Mouse (Mus musculus) liver, embryonic 13.5 days (tissue): ENCODE data around the gene Gm8773. TPM values are rescaled to one million over a fixed set of nuclear protein-coding genes. Genes with fewer than 3 reads are reported as not detected.

Experiments
- ATAC-seq: fragments of 200-750 bp; cut with Nextera tagmentation; 2 replicates; pipeline ENCODE4 v1.8.0; 2017; ENCODE audit warnings: low read depth, mild to moderate bottlenecking, moderate number of reproducible peaks, moderate library complexity
- DNase-seq: peaks from one replicate; pipeline ENCODE4 v3.0.0; 2022
- H3K27ac ChIP-seq: fragments of 300-500 bp; sonication (generic); 2 replicates; pipeline ENCODE4 v1.5.1; 2015; ENCODE audit warnings: moderate library complexity, mild to moderate bottlenecking, inconsistent platforms
- H3K27me3 ChIP-seq: fragments of 300-500 bp; sonication (generic); 2 replicates; pipeline ENCODE4 v1.6.1; 2015; ENCODE audit warnings: mild to moderate bottlenecking, inconsistent platforms
- H3K36me3 ChIP-seq: fragments of 300-500 bp; sonication (generic); 2 replicates; pipeline ENCODE4 v1.6.1; 2015; ENCODE audit warnings: mild to moderate bottlenecking, inconsistent platforms
- H3K4me1 ChIP-seq: fragments of 300-500 bp; sonication (generic); replicated peaks from 2 replicates; pipeline ENCODE4 v1.6.1; 2015; ENCODE audit warnings: inconsistent platforms
- H3K4me2 ChIP-seq: fragments of 300-500 bp; sonication (generic); 2 replicates; pipeline ENCODE4 v1.6.1; 2015; ENCODE audit warnings: inconsistent platforms, mild to moderate bottlenecking, moderate library complexity
- H3K4me3 ChIP-seq: fragments of 300-500 bp; sonication (generic); replicated peaks from 2 replicates; pipeline ENCODE4 v1.5.1; 2015; ENCODE audit warnings: mild to moderate bottlenecking, inconsistent platforms
- H3K9ac ChIP-seq: fragments of 300-500 bp; sonication (generic); 2 replicates; pipeline ENCODE4 v1.6.1; 2015; ENCODE audit warnings: mild to moderate bottlenecking, inconsistent platforms
- H3K9me3 ChIP-seq: fragments of 300-500 bp; sonication (generic); replicated peaks from 2 replicates; pipeline ENCODE4 v1.6.1; 2016; ENCODE audit warnings: inconsistent platforms
- WGBS: fragments of 180-500 bp; shearing (Covaris S2); methylation state at CpG from one replicate; pipeline ENCODE4 v1.1.7; 2015; ENCODE audit not compliant: insufficient replicate concordance; 5-methylcytosine and 5-hydroxymethylcytosine counted together
- polyA plus RNA-seq: library from polyadenylated mRNA; unstranded; fragments of >200 nt; fragmentation: Nextera tagmentation; extraction: Ambion mirVana; gene quantifications from 2 replicates; pipeline ENCODE4 v1.2.1, GENCODE M21; 2015

The Gm8773 gene
- polyA plus RNA-seq, 1 experiment from 2014 or later = 0.28 TPM

- 39% methylated on average over 3 of the region's 3 CpGs for WGBS
- no peaks in the 10 kb centered on the region for H3K9me3 ChIP-seq
- H3K27ac ChIP-seq = no peak overlapping the region
- DNase-seq (no peak), ATAC-seq (no peak)
- no peak overlapping the region for H3K9ac ChIP-seq
- no peak overlapping the region for H3K4me2 ChIP-seq
- H3K36me3 ChIP-seq = no peaks in the 10 kb centered on the region
- no peak overlapping the region for H3K4me3 ChIP-seq
- no peaks in the 10 kb centered on the region for H3K4me1 ChIP-seq
- H3K27me3 ChIP-seq = no peaks in the 10 kb centered on the region
Observed at GRCm38 (mm10) chr5:5610540-5610939, 36.9 kb downstream of the Gm8773 start.

- H3K36me3 ChIP-seq = no peaks in the 10 kb centered on the region
- WGBS = 50% methylated on average over 4 of the region's 4 CpGs
- H3K4me2 ChIP-seq = no peak overlapping the region
Observed at GRCm38 (mm10) chr5:5618329-5618728, 44.7 kb downstream of the Gm8773 start.

GRCm38 (mm10) chr5:5625491-5625890 is 51.9 kb downstream of the Gm8773 start:
- no peak overlapping the region for H3K27ac ChIP-seq
- no peaks in the 10 kb centered on the region for H3K36me3 ChIP-seq
- no peak overlapping the region for H3K9ac ChIP-seq
- no peaks in the 10 kb centered on the region for H3K4me1 ChIP-seq
- H3K4me3 ChIP-seq = no peak overlapping the region
- no peak overlapping the region for H3K4me2 ChIP-seq
- H3K9me3 ChIP-seq = no peaks in the 10 kb centered on the region
- H3K27me3 ChIP-seq = no peaks in the 10 kb centered on the region
- ATAC-seq = no peak
- no peak for DNase-seq
- 52% methylated on average over 3 of the region's 3 CpGs for WGBS

More at GRCm38 (mm10) chr5:5618329-5618728, 44.7 kb downstream of the Gm8773 start:
- DNase-seq = no peak
- Histone ChIP-seq H3K9ac (no peak overlapping the region), H3K4me3 (no peak overlapping the region), H3K27me3 (no peaks in the 10 kb centered on the region), H3K27ac (no peak overlapping the region), H3K9me3 (no peaks in the 10 kb centered on the region), H3K4me1 (no peaks in the 10 kb centered on the region)
- no peak for ATAC-seq

Other genes with a start within 250 kb of the Gm8773 start
- gene Cdk14, start 153.5 kb upstream of the Gm8773 start, polyA plus RNA-seq = 1.4 and 2.1 TPM in 2 replicates
- not detected in 2 replicates for gene 1700015F17Rik, start 94.7 kb upstream of the Gm8773 start, polyA plus RNA-seq
- 8.6 and 10.1 TPM in 2 replicates for gene Cldn12, start 58.8 kb upstream of the Gm8773 start, polyA plus RNA-seq
- gene Gtpbp10, start 14.3 kb upstream of the Gm8773 start, polyA plus RNA-seq = 11.2 and 13.8 TPM in 2 replicates
- 0.21 and 0.53 TPM in 2 replicates for gene Cfap69, start 90.4 kb downstream of the Gm8773 start, polyA plus RNA-seq
- gene Steap2, start 120.8 kb downstream of the Gm8773 start, polyA plus RNA-seq = 4.9 and 6.6 TPM in 2 replicates
- gene Steap1, start 175.5 kb downstream of the Gm8773 start, polyA plus RNA-seq = 6.9 and 7.8 TPM in 2 replicates